Mouse (Mus musculus) Patski (cell line): ENCODE measurements around the gene Zfp804b. TPM values are rescaled to one million over a fixed set of nuclear protein-coding genes. Genes with fewer than 3 reads are reported as not detected.

Experiments
- ATAC-seq: fragments of 100-300 bp; one replicate; pipeline ENCODE4 v1.8.0; 2021
- CTCF ChIA-PET: fragments of 350-600 bp; sonication (Branson Sonifier 250); formaldehyde crosslinking; loops from one replicate; lab custom pipeline; 2022; ENCODE audit warnings: inconsistent platforms; lab: Charles Lee
- POLR2A ChIA-PET: fragments of 350-600 bp; sonication (Branson Sonifier 250); formaldehyde crosslinking; loops from one replicate; lab custom pipeline; 2022; ENCODE audit warnings: antibody characterized with exemption, inconsistent platforms; lab: Charles Lee
- DNase-seq: peaks from one replicate; pipeline ENCODE4 v3.0.0-alpha.2; 2011; ENCODE audit warnings: low read depth, low spot score
- H3K27me3 ChIP-seq: fragments of 371-371 bp; one replicate; pipeline ENCODE4 v1.5.1; 2021
- CTCF ChIP-seq: fragments of 100-300 bp; IDR thresholded peaks from one replicate; pipeline ENCODE4 v1.5.1; 2021
- in situ Hi-C: fragments of 300-500 bp; cut with MboI; formaldehyde crosslinking; loops from 3 replicates; pipeline ENCODE4 v1.11.1; 2018; ENCODE audit warnings: low pct_unique_long_range_greater_than_20kb, mixed read lengths
- polyA plus RNA-seq: library from polyadenylated mRNA; unstranded; gene quantifications from one replicate; pipeline ENCODE4 v1.2.3, GENCODE M21; 2021

Gene Zfp804b
- polyA plus RNA-seq, 1 experiment from 2014 or later = not detected

DNA sequence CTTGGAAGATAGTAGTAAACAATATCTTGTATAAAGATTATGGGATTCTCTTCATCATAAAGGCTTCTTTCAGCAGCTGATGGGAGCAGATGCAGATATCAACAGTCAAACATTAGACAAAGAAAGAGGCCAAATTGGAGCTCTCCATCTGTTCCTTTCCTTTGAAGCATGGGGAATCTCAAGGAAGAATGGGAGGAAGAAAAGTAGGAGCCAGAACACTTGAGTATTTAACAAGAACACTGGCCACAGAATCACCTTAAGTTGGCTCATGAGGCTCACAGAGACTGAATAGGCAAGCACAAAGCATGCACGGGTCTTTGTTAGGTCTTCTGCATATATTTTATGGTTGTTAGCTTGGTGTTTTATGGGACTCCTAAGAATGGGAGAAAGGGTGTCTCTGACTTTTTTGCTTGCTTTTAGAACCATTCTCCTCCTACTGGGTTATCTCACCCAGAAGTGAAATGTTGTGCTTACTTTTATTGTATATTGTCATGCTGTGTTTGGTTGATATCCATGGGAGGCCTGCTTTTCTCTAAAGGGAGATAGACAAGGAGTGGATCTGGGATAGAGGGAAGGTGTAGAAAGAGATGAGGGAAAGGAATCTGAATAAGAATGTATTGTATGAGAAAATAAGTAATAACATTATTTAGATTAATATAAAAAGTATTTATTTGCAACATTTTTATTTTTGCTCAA lies 270.5 kb downstream of the Zfp804b start:
- no peaks in the 10 kb centered on the region for H3K27me3 ChIP-seq
- no peak for DNase-seq
- ChIA-PET POLR2A (no interaction called here), CTCF (no interaction called here)
- no peak for ATAC-seq
- in situ Hi-C loops = no loop called here
- no peak for TF ChIP-seq CTCF

DNA sequence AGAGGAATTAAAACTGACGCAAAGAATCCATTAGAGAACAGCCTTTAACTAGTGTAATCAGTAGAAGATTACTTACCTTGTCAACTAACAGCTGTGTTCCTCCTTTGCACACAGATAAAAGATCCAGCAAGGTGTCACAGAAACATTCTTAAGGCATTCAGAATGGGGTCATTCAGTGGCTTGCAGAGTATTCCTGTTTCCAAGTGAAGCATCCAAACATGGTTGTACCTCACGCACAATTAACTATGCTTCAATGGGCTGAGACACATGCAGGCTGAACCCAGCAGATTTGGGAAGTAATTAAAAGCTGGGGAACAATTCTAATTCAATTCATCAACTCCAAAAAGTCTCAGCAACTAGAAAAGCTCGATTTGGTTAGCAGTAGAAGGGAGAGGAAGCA lies 337.1 kb downstream of the Zfp804b start:
- in situ Hi-C loops = no loop called here
- DNase-seq (no peak), ATAC-seq (no peak)
- ChIA-PET POLR2A (no interaction called here), CTCF (no interaction called here)
- TF ChIP-seq CTCF = no peak
- H3K27me3 ChIP-seq = no peaks in the 10 kb centered on the region

DNA sequence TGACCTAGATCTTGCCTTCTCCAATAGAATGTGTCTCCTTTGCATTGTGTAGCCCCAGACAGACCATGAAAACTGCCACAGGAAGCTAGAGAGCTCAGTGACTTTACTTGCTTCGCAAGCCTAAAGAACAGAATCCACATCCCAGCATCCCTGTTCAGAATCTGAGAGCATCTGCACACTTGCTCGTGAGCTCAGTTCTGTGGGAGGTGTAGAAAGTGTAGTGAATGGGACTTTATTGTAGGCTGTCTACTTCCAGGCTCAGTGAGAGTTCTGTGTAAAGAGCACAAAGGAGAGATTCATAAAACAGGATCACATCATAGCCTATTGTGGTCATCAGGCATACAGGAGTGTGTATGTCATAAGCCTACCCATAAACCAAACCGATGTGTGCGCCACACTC lies 360.6 kb downstream of the Zfp804b start:
- POLR2A ChIA-PET = no interaction called here
- ATAC-seq = no peak
- CTCF ChIA-PET = no interaction called here

DNA sequence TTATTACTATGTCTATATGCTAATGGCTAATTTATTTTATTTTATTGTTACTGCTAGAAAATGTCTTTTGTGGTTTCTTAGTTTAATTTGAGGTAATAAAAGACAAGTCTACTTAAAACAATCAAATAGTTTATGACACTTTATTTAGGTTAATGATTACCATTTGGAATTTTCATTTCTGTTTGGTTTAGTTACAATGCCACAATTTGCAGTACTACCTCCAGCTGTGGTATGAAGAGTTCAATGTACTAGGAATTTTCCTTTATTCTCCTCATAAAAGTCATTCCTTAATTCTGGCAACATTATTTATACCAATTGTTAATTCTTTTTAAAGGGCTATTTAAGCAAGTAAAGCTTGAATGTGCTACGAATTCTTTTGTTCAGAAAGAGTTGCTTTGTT lies 409.7 kb downstream of the Zfp804b start:
- H3K27me3 ChIP-seq = peaks cover 4% of the 10 kb centered on the region

More for the DNA sequence above, 360.6 kb downstream of the Zfp804b start:
- DNase-seq = no peak
- in situ Hi-C loops = no loop called here
- no peak for TF ChIP-seq CTCF
- peaks cover 3% of the 10 kb centered on the region for H3K27me3 ChIP-seq

DNA sequence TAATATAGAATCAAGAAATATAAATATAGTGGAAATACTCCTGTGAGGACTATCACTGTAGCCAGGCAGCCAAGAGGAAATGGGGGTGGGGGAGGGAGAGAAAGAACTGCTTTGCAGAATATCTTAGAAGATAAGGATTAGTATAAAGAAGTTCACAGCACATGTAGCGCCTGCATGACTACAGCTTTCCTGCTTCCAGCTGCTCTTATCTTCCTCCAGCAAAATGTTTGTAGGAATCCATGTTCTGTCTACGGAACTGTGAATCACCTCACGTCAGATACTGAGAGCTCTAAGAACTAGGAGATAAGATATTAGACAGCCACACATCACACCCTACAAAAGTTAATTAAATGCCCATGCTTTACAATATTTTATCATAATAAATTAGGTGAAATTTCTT lies 433.3 kb downstream of the Zfp804b start:
- in situ Hi-C loops = no loop called here
- ATAC-seq (no peak), DNase-seq (no peak)
- TF ChIP-seq CTCF = no peak
- H3K27me3 ChIP-seq = no peaks in the 10 kb centered on the region
- ChIA-PET POLR2A (no interaction called here), CTCF (no interaction called here)

More for the DNA sequence above, 409.7 kb downstream of the Zfp804b start:
- TF ChIP-seq CTCF = no peak
- in situ Hi-C loops = no loop called here
- ATAC-seq = no peak
- no peak for DNase-seq
- ChIA-PET POLR2A (no interaction called here), CTCF (no interaction called here)

DNA sequence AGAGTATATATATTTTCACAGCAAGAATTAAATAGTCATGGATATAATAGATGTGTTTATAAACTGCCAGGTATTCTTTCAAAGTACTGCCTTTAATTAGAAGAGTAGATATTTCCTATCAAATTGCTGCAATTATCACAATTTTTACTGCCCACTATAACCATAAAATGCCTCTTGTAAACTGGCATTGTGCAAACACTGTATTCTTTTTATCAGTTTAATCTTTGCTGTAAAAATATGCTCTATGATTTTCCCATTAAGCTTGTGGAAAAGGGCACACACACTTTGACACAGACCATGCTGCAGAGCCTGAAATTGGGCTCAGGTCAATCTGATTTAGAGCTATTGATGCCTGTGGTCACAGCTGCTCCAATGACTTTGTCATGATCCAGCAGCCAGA lies 463.2 kb downstream of the Zfp804b start:
- ChIA-PET POLR2A (no interaction called here), CTCF (no interaction called here)
- DNase-seq = no peak
- ATAC-seq = no peak
- in situ Hi-C loops = no loop called here
- TF ChIP-seq CTCF = no peak
- no peaks in the 10 kb centered on the region for H3K27me3 ChIP-seq

DNA sequence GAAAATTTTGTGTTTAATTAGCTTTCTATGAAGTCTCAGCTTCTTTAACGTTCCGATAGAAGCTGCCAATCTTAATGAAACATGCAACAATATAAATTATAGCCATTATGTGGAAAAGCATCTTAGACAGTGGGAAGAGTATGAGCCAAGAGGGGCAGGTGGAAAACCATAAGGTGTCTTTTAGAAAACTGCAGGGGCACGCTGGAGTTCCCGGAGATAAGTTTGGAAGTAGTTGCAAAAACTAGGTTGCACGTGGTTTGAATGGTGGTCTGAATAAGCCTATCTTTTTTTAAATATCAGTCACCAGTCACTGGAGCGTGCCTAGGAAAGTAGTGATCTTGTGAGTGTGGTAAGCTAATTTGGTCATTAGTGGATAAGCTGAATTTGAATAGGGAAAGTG lies 473.0 kb downstream of the Zfp804b start:
- no peaks in the 10 kb centered on the region for H3K27me3 ChIP-seq
- in situ Hi-C loops = no loop called here
- ATAC-seq (no peak), DNase-seq (no peak)
- ChIA-PET CTCF (no interaction called here), POLR2A (no interaction called here)
- no peak for TF ChIP-seq CTCF

DNA sequence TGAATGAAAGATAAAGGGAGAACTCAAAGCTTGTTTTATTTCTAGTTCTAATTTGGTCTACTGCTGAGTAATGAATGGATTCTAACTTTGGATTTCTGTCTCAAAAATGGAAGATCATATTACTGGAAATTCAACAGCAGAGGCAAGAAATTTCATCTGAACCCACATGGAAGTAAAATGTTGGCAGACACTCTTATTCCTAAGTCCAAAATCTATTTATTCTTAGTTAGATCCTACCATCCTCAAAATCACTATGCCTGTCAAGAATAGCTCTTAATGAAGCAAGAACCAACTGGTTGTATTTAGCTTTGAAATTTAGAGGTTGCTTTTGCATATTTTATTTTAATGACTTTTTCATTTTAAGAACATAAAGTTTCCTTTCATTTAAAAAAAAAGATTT lies 473.6 kb downstream of the Zfp804b start:
- POLR2A ChIA-PET = no interaction called here
- ATAC-seq = no peak
- CTCF ChIA-PET = no interaction called here
- TF ChIP-seq CTCF = no peak
- no peaks in the 10 kb centered on the region for H3K27me3 ChIP-seq
- no peak for DNase-seq
- in situ Hi-C loops = no loop called here

DNA sequence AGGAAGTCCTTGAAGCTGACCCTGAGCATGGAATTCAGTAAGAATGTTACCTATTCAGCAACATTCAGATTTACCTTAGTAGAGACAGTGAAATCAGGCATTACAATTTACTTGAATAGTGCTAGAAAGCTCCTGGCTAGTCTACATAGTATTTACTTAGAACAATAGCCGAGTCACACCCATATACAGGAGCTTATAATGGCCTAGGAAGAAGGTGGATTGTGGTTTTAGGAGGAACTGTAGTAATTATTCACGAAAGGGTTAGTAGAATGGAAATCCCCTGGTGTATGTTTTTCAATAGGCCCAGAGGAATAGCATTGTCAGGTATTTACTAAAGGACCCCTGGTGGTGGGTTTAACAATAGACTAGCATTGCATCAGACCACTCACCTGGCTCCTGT lies 549.2 kb downstream of the Zfp804b start:
- POLR2A ChIA-PET = no interaction called here
- TF ChIP-seq CTCF = no peak
- peaks cover 4% of the 10 kb centered on the region for H3K27me3 ChIP-seq
- ATAC-seq = no peak
- no peak for DNase-seq
- in situ Hi-C loops = no loop called here
- CTCF ChIA-PET = interaction anchor here (0.6 to 1.2 kb wide), 2 partner anchors 16 to 228 kb away, joined by 3 read pairs; no protein-coding TSS in a partner anchor

DNA sequence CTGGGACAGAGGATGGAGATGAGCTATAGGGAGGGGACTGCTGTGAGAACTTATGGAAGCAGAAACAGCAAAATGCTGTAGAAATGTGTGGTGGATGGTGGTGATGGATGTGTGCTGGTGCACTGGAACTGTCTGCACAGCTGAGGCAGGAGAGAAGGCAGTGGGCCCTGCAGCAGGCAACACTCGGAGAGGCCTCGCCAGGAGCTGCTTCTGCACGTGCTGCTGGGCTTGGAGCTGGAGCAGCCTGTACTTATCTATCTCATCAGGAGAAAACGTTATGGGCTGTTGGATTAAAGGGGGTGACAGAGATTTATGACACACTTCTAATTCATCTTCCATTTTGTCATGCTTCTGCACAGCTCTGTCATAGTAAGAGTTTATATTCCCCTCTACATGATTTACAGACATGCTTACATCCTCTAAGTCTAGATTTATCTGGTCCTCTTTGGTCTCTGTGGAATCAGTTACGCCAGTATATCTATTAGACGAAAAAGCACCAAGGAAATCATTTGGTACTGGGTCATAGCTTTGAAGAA lies 575.1 kb downstream of the Zfp804b start:
- CTCF ChIA-PET = no interaction called here
- in situ Hi-C loops = no loop called here

More for the DNA sequence above, 575.1 kb downstream of the Zfp804b start:
- peaks cover 14% of the 10 kb centered on the region for H3K27me3 ChIP-seq
- DNase-seq = no peak
- POLR2A ChIA-PET = no interaction called here
- no peak for ATAC-seq
- no peak for TF ChIP-seq CTCF

Other genes with a start within 250 kb of the Zfp804b start
- not detected for gene Tex47, start 40.6 kb downstream of the Zfp804b start, polyA plus RNA-seq